Mouse (Mus musculus): ENCODE measurements at regions not wholly inside any gene's neighbourhood (a gene's known extent, or its start where the extent isn't known, plus 50 kb on each side); places are given as distances from the start of the nearest gene placed in this dataset. TPM values are rescaled to one million over a fixed set of nuclear protein-coding genes. Genes with fewer than 3 reads are reported as not detected.
A peak's percentile ranks its signal among the peaks of the same experiment; 100 is the strongest.

- DNase-seq (ENCODE audit: low spot score) (no peak), ATAC-seq (ENCODE audit: insufficient read depth, low read depth) (no peak)
- Histone ChIP-seq H3K4me2 (ENCODE audit: low read depth, low read length) (no peak overlapping the region), H3K36me3 (replicated peaks; ENCODE audit: control insufficient read depth, insufficient read depth, low read length) (no peaks in the 10 kb centered on the region), H3K27me3 (ENCODE audit: control insufficient read depth, insufficient read depth, low read length) (no peaks in the 10 kb centered on the region), H3K9ac (replicated peaks; ENCODE audit: low read depth, low read length) (no peak overlapping the region), H3K4me3 (ENCODE audit: low read depth, low read length) (no peak overlapping the region), H3K9me3 (replicated peaks; ENCODE audit: control insufficient read depth, low read length) (no peaks in the 10 kb centered on the region), H3K4me1 (ENCODE audit: control insufficient read depth, insufficient read depth) (no peaks in the 10 kb centered on the region), H3K27ac (ENCODE audit: low read depth) (no peak overlapping the region)
- 74% methylated on average over 2 of the region's 2 CpGs for WGBS
- TF ChIP-seq CTCF (IDR thresholded peaks at IDR 0.05; ENCODE audit: low read depth) (no peak), EP300 (IDR thresholded peaks at IDR 0.05; ENCODE audit: low read depth) (no peak)
Observed at GRCm38 (mm10) chr10:44595932-44596331, 67.6 kb upstream of the Prdm1 start.

- H3K4me2 ChIP-seq (ENCODE audit: low read depth, low read length), result no peak overlapping the region
- H3K9ac ChIP-seq (replicated peaks; ENCODE audit: low read depth, low read length), result no peak overlapping the region
- H3K4me1 ChIP-seq (ENCODE audit: control insufficient read depth, insufficient read depth), result peaks cover 19% of the 10 kb centered on the region
- no peaks in the 10 kb centered on the region for H3K36me3 ChIP-seq (replicated peaks; ENCODE audit: control insufficient read depth, insufficient read depth, low read length)
- H3K9me3 ChIP-seq (replicated peaks; ENCODE audit: control insufficient read depth, low read length), result no peaks in the 10 kb centered on the region
- H3K27me3 ChIP-seq (ENCODE audit: control insufficient read depth, insufficient read depth, low read length), result no peaks in the 10 kb centered on the region
- DNase-seq (ENCODE audit: low spot score), result no peak
- no peak for ATAC-seq (ENCODE audit: insufficient read depth, low read depth)
- no peak overlapping the region for H3K27ac ChIP-seq (ENCODE audit: low read depth)
- WGBS, result 77% methylated on average over 6 of the region's 6 CpGs
- TF ChIP-seq EP300 (IDR thresholded peaks at IDR 0.05; ENCODE audit: low read depth) (no peak), CTCF (IDR thresholded peaks at IDR 0.05; ENCODE audit: low read depth) (no peak)
- H3K4me3 ChIP-seq (ENCODE audit: low read depth, low read length), result no peak overlapping the region
Observed at GRCm38 (mm10) chr10:44589842-44590241, 61.5 kb upstream of the Prdm1 start.

- DNase-seq (ENCODE audit: low spot score) (peak; percentile 24), ATAC-seq (ENCODE audit: insufficient read depth, low read depth) (no peak)
- no peaks in the 10 kb centered on the region for H3K9me3 ChIP-seq (replicated peaks; ENCODE audit: control insufficient read depth, low read length)
Observed at GRCm38 (mm10) chr10:44589352-44589751, 61.1 kb upstream of the Prdm1 start.

GRCm38 (mm10) chr10:44582736-44583135 is 54.4 kb upstream of the Prdm1 start:
- Histone ChIP-seq H3K9ac (replicated peaks; ENCODE audit: low read depth, low read length) (no peak overlapping the region), H3K4me2 (ENCODE audit: low read depth, low read length) (no peak overlapping the region), H3K9me3 (replicated peaks; ENCODE audit: control insufficient read depth, low read length) (no peaks in the 10 kb centered on the region), H3K4me1 (ENCODE audit: control insufficient read depth, insufficient read depth) (no peaks in the 10 kb centered on the region; the same call in 1 of the 2 replicates), H3K27me3 (ENCODE audit: control insufficient read depth, insufficient read depth, low read length) (no peaks in the 10 kb centered on the region), H3K36me3 (replicated peaks; ENCODE audit: control insufficient read depth, insufficient read depth, low read length) (no peaks in the 10 kb centered on the region), H3K4me3 (ENCODE audit: low read depth, low read length) (no peak overlapping the region), H3K27ac (ENCODE audit: low read depth) (no peak overlapping the region)
- DNase-seq (ENCODE audit: low spot score) (no peak), ATAC-seq (ENCODE audit: insufficient read depth, low read depth) (no peak)
- TF ChIP-seq EP300 (IDR thresholded peaks at IDR 0.05; ENCODE audit: low read depth) (no peak), CTCF (IDR thresholded peaks at IDR 0.05; ENCODE audit: low read depth) (no peak)
- WGBS, result 61% methylated on average over 2 of the region's 2 CpGs

More at GRCm38 (mm10) chr10:44589352-44589751, 61.1 kb upstream of the Prdm1 start:
- Histone ChIP-seq H3K36me3 (replicated peaks; ENCODE audit: control insufficient read depth, insufficient read depth, low read length) (no peaks in the 10 kb centered on the region), H3K4me2 (ENCODE audit: low read depth, low read length) (no peak overlapping the region), H3K27me3 (ENCODE audit: control insufficient read depth, insufficient read depth, low read length) (no peaks in the 10 kb centered on the region), H3K4me3 (ENCODE audit: low read depth, low read length) (no peak overlapping the region), H3K4me1 (ENCODE audit: control insufficient read depth, insufficient read depth) (peaks cover 19% of the 10 kb centered on the region), H3K9ac (replicated peaks; ENCODE audit: low read depth, low read length) (no peak overlapping the region), H3K27ac (ENCODE audit: low read depth) (no peak overlapping the region)
- no peak for TF ChIP-seq CTCF (IDR thresholded peaks at IDR 0.05; ENCODE audit: low read depth)
- no peak for TF ChIP-seq EP300 (IDR thresholded peaks at IDR 0.05; ENCODE audit: low read depth)

Small RNA genes in the stretch of these regions (microRNA-seq; reads per million reads assigned to microRNA genes)
- not detected for gene Gm24271
